Mouse (Mus musculus): Measurements from ENCODE around the gene Cd300lf. TPM values are rescaled to one million over a fixed set of nuclear protein-coding genes. Genes with fewer than 3 reads are reported as not detected.

Gene Cd300lf
- polyA plus RNA-seq, 1 experiment from 2014 or later, result not detected

- Histone ChIP-seq H3K4me2 (replicated peaks) (no peak overlapping the region), H3K4me1 (peaks cover 12% of the 10 kb centered on the region), H3K27ac (replicated peaks) (no peak overlapping the region), H3K36me3 (no peaks in the 10 kb centered on the region), H3K9ac (replicated peaks) (no peak overlapping the region), H3K27me3 (no peaks in the 10 kb centered on the region; the same call in 1 of the 2 replicates), H3K4me3 (no peak overlapping the region), H3K9me3 (no peaks in the 10 kb centered on the region)
- no peak for ATAC-seq (replicated peaks)
- WGBS, result 72% methylated on average over 3 of the region's 3 CpGs
These were observed 52.4 kb downstream of the Cd300lf start for GRCm38 (mm10) chr11:115081373-115081772.

GRCm38 (mm10) chr11:115080886-115081285 lies 52.9 kb downstream of the Cd300lf start:
- WGBS, result 35% methylated on average over 13 of the region's 13 CpGs
- no peak for ATAC-seq (replicated peaks)
- Histone ChIP-seq H3K9me3 (no peaks in the 10 kb centered on the region), H3K27ac (replicated peaks) (no peak overlapping the region), H3K4me3 (no peak overlapping the region), H3K9ac (replicated peaks) (no peak overlapping the region), H3K27me3 (no peaks in the 10 kb centered on the region; the same call in 1 of the 2 replicates), H3K36me3 (no peaks in the 10 kb centered on the region), H3K4me1 (peaks cover 12% of the 10 kb centered on the region), H3K4me2 (replicated peaks) (no peak overlapping the region)

- Histone ChIP-seq H3K36me3 (no peaks in the 10 kb centered on the region), H3K4me2 (replicated peaks) (no peak overlapping the region), H3K4me3 (no peak overlapping the region), H3K4me1 (peaks cover 3% of the 10 kb centered on the region), H3K9me3 (no peaks in the 10 kb centered on the region), H3K27ac (replicated peaks) (no peak overlapping the region), H3K27me3 (no peaks in the 10 kb centered on the region), H3K9ac (replicated peaks) (no peak overlapping the region)
- ATAC-seq (replicated peaks), result no peak
- WGBS, result 89% methylated on average over 5 of the region's 5 CpGs
These were observed 55.1 kb downstream of the Cd300lf start for GRCm38 (mm10) chr11:115078680-115079079.

GRCm38 (mm10) chr11:115077436-115077835 lies 56.4 kb downstream of the Cd300lf start:
- Histone ChIP-seq H3K36me3 (no peaks in the 10 kb centered on the region), H3K4me1 (no peaks in the 10 kb centered on the region), H3K4me3 (no peak overlapping the region), H3K27me3 (no peaks in the 10 kb centered on the region), H3K4me2 (replicated peaks) (no peak overlapping the region), H3K9ac (replicated peaks) (no peak overlapping the region), H3K27ac (replicated peaks) (no peak overlapping the region), H3K9me3 (no peaks in the 10 kb centered on the region)
- 90% methylated on average over 1 of the region's 1 CpGs for WGBS
- no peak for ATAC-seq (replicated peaks)

GRCm38 (mm10) chr11:115075859-115076258 lies 57.9 kb downstream of the Cd300lf start:
- H3K27me3 ChIP-seq, result no peaks in the 10 kb centered on the region
- H3K27ac ChIP-seq (replicated peaks), result no peak overlapping the region
- no peaks in the 10 kb centered on the region for H3K36me3 ChIP-seq
- H3K9ac ChIP-seq (replicated peaks), result no peak overlapping the region
- 87% methylated on average over 5 of the region's 5 CpGs for WGBS
- H3K9me3 ChIP-seq, result no peaks in the 10 kb centered on the region
- no peak overlapping the region for H3K4me3 ChIP-seq
- H3K4me1 ChIP-seq, result peaks cover 10% of the 10 kb centered on the region
- ATAC-seq (replicated peaks), result no peak
- H3K4me2 ChIP-seq (replicated peaks), result no peak overlapping the region

- no peaks in the 10 kb centered on the region for H3K27me3 ChIP-seq
These were observed 58.4 kb downstream of the Cd300lf start for GRCm38 (mm10) chr11:115075407-115075806.

GRCm38 (mm10) chr11:115073002-115073401 lies 60.8 kb downstream of the Cd300lf start:
- Histone ChIP-seq H3K9me3 (no peaks in the 10 kb centered on the region), H3K4me2 (replicated peaks) (no peak overlapping the region), H3K27ac (replicated peaks) (no peak overlapping the region), H3K36me3 (no peaks in the 10 kb centered on the region), H3K4me3 (no peak overlapping the region), H3K9ac (replicated peaks) (no peak overlapping the region), H3K27me3 (no peaks in the 10 kb centered on the region), H3K4me1 (peaks cover 10% of the 10 kb centered on the region)
- no peak for ATAC-seq (replicated peaks)
- WGBS, result 71% methylated on average over 5 of the region's 5 CpGs

More at GRCm38 (mm10) chr11:115075407-115075806, 58.4 kb downstream of the Cd300lf start:
- no peak overlapping the region for H3K4me2 ChIP-seq (replicated peaks)
- no peak overlapping the region for H3K9ac ChIP-seq (replicated peaks)
- no peak for ATAC-seq (replicated peaks)
- H3K9me3 ChIP-seq, result no peaks in the 10 kb centered on the region
- H3K4me1 ChIP-seq, result peaks cover 10% of the 10 kb centered on the region
- WGBS, result 82% methylated on average over 7 of the region's 7 CpGs
- no peaks in the 10 kb centered on the region for H3K36me3 ChIP-seq
- H3K4me3 ChIP-seq, result no peak overlapping the region
- no peak overlapping the region for H3K27ac ChIP-seq (replicated peaks)

GRCm38 (mm10) chr11:115071631-115072294 lies 62.0 kb downstream of the Cd300lf start:
- Histone ChIP-seq H3K27me3 (no peaks in the 10 kb centered on the region), H3K9me3 (no peaks in the 10 kb centered on the region), H3K4me2 (replicated peaks) (no peak overlapping the region; the same call in 1 of the 2 replicates), H3K4me3 (no peak overlapping the region), H3K36me3 (no peaks in the 10 kb centered on the region), H3K27ac (replicated peaks) (no peak overlapping the region), H3K4me1 (peaks cover 10% of the 10 kb centered on the region), H3K9ac (replicated peaks) (no peak overlapping the region)
- WGBS, result 21% methylated on average over 14 of the region's 14 CpGs
- ATAC-seq (replicated peaks), result no peak

- H3K9ac ChIP-seq (replicated peaks), result no peak overlapping the region
- no peak for ATAC-seq (replicated peaks)
These were observed 62.7 kb downstream of the Cd300lf start for GRCm38 (mm10) chr11:115071015-115071551.

GRCm38 (mm10) chr11:115066768-115067167 lies 67.0 kb downstream of the Cd300lf start:
- Histone ChIP-seq H3K27ac (replicated peaks) (no peak overlapping the region), H3K9me3 (no peaks in the 10 kb centered on the region), H3K36me3 (no peaks in the 10 kb centered on the region), H3K9ac (replicated peaks) (no peak overlapping the region), H3K4me1 (peaks cover 6% of the 10 kb centered on the region), H3K27me3 (no peaks in the 10 kb centered on the region), H3K4me3 (no peak overlapping the region), H3K4me2 (replicated peaks) (no peak overlapping the region)
- 77% methylated on average over 6 of the region's 6 CpGs for WGBS
- ATAC-seq (replicated peaks), result no peak

More at GRCm38 (mm10) chr11:115071015-115071551, 62.7 kb downstream of the Cd300lf start:
- Histone ChIP-seq H3K4me2 (replicated peaks) (no peak overlapping the region; the same call in 1 of the 2 replicates), H3K4me3 (no peak overlapping the region), H3K27ac (replicated peaks) (no peak overlapping the region), H3K36me3 (no peaks in the 10 kb centered on the region), H3K4me1 (peaks cover 10% of the 10 kb centered on the region), H3K9me3 (no peaks in the 10 kb centered on the region), H3K27me3 (no peaks in the 10 kb centered on the region)
- 14% methylated on average over 9 of the region's 9 CpGs for WGBS
